Mouse (Mus musculus): Measurements from ENCODE around the gene Camkk1. TPM values are rescaled to one million over a fixed set of nuclear protein-coding genes. Genes with fewer than 3 reads are reported as not detected.

Gene Camkk1
- polyA plus RNA-seq (2021; fragmentation: Nextera tagmentation): 62.5 and 73.7 TPM in 2 replicates
- long read RNA-seq, experiment 1, transcript Camkk1-201 (16 exons, 3,424 nt): major isoform, 322 of 508 reads
- long read RNA-seq, experiment 1, transcript Camkk1-203 (15 exons, 3,717 nt): minor isoform, 40 of 508 reads
- long read RNA-seq, experiment 1, partial matches to known transcripts: 89 of 508 reads
- long read RNA-seq, experiment 1, other reads (novel, unspliced or antisense): 57 of 508 reads
- long read RNA-seq, experiment 2, transcript Camkk1-201 (16 exons, 3,424 nt): major isoform, 30 of 66 reads
- long read RNA-seq, experiment 2, partial matches to known transcripts: 10 of 66 reads
- long read RNA-seq, experiment 2, other reads (novel, unspliced or antisense): 26 of 66 reads

DNA sequence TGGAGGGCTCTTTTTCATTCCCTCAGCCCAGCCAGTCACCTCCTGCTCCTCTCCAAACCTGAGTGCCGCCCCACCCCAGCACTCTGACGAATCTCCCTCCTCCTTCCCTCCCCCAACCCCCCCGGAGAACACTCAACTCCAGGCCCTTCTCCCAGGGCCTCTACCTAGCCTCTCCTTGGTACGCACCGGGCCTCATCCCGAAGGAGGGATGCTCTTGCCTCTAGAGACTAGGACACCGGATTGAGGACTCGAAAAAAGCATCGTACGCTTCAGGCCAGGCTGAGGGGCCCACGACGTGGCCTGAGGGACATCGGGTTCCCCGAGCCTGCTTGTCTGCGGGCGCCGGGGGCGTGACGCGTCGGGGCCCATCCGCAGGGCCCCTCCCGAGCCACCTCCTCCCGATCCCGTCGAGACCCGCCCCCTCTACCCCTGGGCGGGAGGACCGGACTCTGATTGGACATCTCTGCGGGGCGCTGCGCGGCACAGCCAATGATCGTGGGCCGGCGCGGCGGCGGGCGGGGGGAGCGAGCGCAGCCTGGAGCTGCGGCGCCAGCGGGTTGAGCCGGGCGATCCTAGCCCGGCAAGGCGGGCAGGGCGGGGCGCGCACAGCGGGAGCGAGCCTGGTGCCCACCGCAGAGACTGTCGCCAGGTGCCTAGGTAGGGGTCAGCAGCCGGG is at the start of gene Camkk1:
Gene Camkk1 (plus strand): TSS at position 538 of the 676 bp plus-strand sequence.

DNA sequence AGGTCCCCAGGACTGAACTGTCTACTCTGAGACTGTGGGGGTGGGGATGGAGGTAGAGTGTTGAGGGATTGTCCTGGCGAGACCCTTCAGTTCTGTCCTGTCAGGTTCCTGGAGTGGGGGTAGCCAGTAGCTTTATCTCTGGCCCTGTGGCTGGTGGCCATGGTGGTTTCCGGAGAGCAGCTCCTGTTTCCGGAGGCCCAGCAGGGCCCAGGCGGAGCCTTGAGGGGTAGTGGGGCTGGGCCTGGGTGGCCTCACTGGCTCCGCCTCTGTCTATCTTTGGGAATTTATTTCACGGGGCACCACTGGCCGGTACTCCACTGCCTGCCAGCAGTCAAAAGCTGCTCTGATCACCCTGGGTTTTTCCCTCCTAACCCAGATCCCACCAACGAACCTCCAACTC is 20.0 kb upstream of the Camkk1 start, which contains the start of gene P2rx1:
Gene P2rx1 (plus strand): TSS at position 333 of the 400 bp plus-strand sequence.

DNA sequence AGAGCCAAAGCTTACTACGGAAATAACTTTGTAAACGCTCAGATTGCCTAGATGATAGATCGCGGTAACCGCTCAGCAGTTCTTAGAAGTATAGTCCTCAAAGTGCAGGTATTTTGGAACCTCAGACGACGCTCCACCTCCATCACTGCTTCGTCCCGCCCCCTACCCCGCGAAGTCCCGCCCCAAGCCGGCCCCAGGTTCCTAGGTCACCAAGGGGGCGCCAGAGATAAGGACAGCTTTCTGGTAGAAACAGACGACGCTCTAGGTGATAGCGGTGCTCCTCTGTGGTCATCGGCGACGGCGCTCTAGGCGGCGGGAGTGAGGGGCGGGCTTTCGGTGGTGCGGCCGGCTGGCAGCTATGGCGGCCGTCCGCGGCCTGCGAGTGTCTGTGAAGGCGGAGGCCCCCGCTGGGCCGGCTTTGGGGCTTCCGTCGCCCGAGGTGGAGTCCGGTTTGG is 28.8 kb downstream of the Camkk1 start, which contains the start of gene Ncbp3:
Gene Ncbp3 (plus strand): TSS at position 242 of the 455 bp plus-strand sequence.

DNA sequence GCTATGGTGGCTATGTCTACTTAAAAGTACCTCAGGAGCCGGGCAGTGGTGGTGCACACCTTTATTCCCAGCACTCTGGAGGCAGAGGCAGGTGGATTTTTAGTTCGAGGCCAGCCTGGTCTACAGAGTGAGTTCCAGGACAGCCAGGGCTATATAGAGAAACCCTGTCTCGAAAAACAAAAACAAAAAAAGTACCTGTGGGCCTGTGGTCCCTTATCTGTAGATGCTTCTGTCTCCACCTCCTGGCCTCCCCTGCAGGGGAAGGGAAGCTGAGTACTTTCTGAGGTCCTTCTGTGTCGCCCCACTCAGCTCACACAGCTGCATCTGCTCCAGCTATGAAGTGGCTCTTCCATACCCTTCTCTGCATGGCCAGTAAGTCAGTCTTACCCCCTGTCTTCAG is 71.5 kb downstream of the Camkk1 start, which contains the start of gene Itgae:
Gene Itgae (plus strand): TSS at position 301 of the 400 bp plus-strand sequence.

Other genes starting within 250 kb of the Camkk1 start
- gene Cyb5d2, start 222.9 kb upstream of the Camkk1 start, polyA plus RNA-seq (2021; fragmentation: Nextera tagmentation): 17.7 and 20.2 TPM in 2 replicates
- 5.9 and 7.3 TPM in 2 replicates for gene Zzef1, start 222.8 kb upstream of the Camkk1 start, polyA plus RNA-seq (2021; fragmentation: Nextera tagmentation)
- 1.3 and 1.6 TPM in 2 replicates for gene Atp2a3, start 57.8 kb upstream of the Camkk1 start, polyA plus RNA-seq (2021; fragmentation: Nextera tagmentation)
- 0.21 and 0.23 TPM in 2 replicates for gene P2rx1, start 19.9 kb upstream of the Camkk1 start, polyA plus RNA-seq (2021; fragmentation: Nextera tagmentation)
- 2.2 and 2.5 TPM in 2 replicates for gene Ncbp3, start 28.8 kb downstream of the Camkk1 start, polyA plus RNA-seq (2021; fragmentation: Nextera tagmentation)
- 0.09 and 0.11 TPM in 2 replicates for gene Itgae, start 71.6 kb downstream of the Camkk1 start, polyA plus RNA-seq (2021; fragmentation: Nextera tagmentation)
- gene Haspin, start 119.3 kb downstream of the Camkk1 start, polyA plus RNA-seq (2021; fragmentation: Nextera tagmentation): 0.09 and 0.11 TPM in 2 replicates
- gene P2rx5, start 141.4 kb downstream of the Camkk1 start, polyA plus RNA-seq (2021; fragmentation: Nextera tagmentation): 0.35 and 0.81 TPM in 2 replicates
- gene Emc6, start 158.0 kb downstream of the Camkk1 start, polyA plus RNA-seq (2021; fragmentation: Nextera tagmentation): 70.0 and 84.2 TPM in 2 replicates
- gene Tax1bp3, start 158.1 kb downstream of the Camkk1 start, polyA plus RNA-seq (2021; fragmentation: Nextera tagmentation): 10.2 and 11.4 TPM in 2 replicates
- gene Ctns, start 180.0 kb downstream of the Camkk1 start, polyA plus RNA-seq (2021; fragmentation: Nextera tagmentation): 4.9 and 5.3 TPM in 2 replicates
- gene Shpk, start 180.5 kb downstream of the Camkk1 start, polyA plus RNA-seq (2021; fragmentation: Nextera tagmentation): 1.3 and 1.4 TPM in 2 replicates
- gene Trpv1, start 215.3 kb downstream of the Camkk1 start, polyA plus RNA-seq (2021; fragmentation: Nextera tagmentation): not detected in 2 replicates
- 0.10 and 0.16 TPM in 2 replicates for gene Trpv3, start 248.4 kb downstream of the Camkk1 start, polyA plus RNA-seq (2021; fragmentation: Nextera tagmentation)

Data from left cerebral cortex, adult 6 months (tissue).